Mouse (Mus musculus): ENCODE measurements around the gene Tpst2.

Gene Tpst2

DNA sequence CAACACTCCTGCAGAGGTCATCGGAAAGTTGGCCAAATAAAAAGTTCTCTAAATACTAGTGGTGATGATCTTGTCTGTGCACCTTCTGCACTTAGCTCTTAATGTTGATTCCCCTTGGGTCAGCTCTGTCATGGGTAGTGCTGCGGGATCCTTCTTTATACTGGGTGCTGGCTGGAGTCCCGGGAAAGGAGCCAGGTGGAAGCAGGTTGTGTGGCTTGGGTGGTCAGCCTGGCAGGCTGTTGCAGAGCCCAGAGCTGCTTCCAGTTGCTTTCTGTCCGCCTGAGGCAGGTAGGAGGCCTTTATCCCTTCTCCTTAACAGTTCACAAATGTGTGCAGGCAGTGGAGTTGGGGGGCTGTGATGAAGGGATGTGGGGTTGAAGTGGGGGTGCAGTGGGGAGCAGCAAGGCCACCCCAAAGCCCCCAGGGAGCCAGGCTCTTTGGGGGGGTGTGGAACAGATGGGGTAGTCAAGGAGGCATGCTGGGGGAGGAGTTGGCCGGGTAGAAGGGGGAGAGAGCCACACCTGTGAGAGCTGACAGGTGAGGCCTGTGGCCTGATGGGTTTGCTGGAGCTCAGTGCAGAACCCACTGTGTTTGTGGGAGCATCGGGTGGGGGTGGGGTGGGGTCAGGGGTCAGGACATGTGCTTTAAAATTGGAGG lies 5.8 kb downstream of the Tpst2 start:
- DNase-seq (ENCODE audit: low spot score in 2 of 2): no peak

- DNase-seq (ENCODE audit: low spot score in 2 of 2): no peak
These were observed 6.4 kb downstream of the Tpst2 start for GRCm38 (mm10) chr5:112282780-112283482.

DNA sequence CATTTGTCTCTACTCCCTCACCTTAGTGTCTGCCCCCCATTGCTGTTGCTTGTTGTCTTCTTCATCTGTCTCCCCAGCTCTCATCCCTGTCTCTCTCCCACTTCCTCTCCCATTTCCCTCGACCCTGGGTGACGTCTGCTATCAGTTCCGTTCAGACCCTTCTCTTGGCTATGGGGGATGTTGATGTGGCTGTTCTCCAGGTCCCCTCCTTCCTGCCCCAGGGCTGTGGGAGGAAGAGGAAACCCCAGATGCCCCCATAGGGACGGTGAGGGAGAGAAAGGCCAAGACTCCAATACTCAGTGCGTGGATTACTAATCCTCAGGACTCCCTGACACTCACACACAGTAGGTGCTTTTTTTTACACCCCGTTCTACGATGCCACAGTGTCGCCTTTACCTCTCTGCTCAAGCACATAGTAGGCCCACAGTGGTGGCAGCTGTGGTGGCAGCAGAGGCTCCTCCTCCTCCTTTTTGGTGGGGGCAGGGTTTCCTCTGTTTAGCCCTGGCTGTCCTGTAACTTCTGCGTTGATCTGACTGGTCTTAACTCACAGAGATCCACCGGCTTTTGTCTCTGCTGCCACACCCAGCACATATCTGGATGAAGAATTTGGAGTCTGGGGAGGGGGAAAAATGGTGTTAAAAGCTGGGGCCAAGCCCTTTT lies 7.2 kb downstream of the Tpst2 start:
- DNase-seq (ENCODE audit: low spot score in 2 of 2): no peak

GRCm38 (mm10) chr5:112284203-112284582 lies 7.7 kb downstream of the Tpst2 start:
- no peak for DNase-seq (ENCODE audit: low spot score in 2 of 2)

GRCm38 (mm10) chr5:112285548-112286085 lies 9.1 kb downstream of the Tpst2 start:
- no peak for DNase-seq (ENCODE audit: low spot score in 2 of 2)

DNA sequence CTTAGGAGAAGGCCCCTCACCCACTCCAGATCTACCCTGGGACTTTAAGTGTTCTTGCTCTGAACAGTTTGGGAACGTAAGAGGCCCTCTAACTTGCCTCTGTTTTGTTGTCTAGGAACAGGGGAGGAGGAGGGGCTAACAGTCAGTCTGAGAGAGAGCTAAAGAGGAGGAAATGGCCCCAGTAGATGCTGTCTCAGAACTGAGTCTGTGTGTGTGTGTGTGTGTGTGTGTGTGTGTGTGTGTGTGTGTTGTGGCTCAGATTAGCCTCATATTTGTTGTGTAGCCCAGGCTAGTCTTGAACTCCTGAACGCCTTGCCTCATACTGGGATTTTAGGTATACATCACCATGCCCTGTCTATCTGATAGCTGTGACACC lies 10.1 kb downstream of the Tpst2 start:
- no peak for DNase-seq (ENCODE audit: low spot score in 2 of 2)

DNA sequence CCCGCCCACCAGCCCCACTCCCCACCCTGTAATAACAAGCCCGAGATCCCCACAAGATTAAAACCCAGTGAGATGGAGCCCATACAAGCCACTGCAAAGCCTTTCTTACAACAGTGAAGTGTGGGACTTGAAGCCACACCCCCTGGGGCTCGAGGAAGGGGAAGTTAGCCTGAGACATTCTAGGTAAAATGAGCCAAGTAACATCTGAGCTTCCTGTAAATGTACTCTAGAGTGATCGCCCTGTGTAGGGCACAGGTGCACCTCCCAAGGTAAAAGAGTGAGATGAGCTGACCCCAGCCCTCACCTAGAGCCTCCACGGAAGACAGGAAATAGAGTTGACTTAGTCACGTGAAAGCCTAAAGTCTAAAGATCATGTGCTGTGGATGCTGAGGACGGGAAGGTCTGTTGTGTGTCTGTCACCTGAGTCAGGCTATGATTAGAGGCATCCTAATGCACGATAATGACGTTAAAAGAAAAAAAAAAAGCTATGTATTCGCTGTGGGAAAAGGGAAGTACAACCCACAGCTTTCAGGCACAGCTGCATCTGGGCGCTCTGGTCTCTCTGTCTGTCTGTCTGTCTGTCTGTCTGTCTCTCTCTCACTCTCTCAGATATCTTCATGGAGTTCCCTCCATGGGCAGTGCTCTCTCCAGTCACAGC lies 10.6 kb downstream of the Tpst2 start:
- no peak for DNase-seq (ENCODE audit: low spot score in 2 of 2)

DNA sequence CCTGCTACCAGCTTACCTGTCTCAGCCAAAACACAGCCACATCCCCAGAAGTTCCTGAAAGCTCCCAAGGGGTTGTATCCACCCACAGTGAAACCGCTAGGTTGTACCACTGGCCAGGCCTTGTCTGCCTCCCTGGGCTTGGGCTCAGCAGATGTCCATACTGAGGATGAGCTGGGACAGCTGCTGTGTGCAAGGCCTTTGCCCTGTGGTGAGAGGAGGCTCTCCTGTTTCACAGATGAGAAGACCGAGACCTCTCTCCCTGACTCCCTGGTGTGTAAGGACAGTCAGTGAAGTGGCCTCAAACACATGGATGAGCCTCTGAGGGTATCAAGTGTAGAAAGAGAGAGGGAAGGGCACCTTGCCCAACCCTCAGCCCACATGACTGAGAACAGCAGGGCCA lies 11.2 kb downstream of the Tpst2 start:
- no peak for DNase-seq (ENCODE audit: low spot score in 2 of 2)

DNA sequence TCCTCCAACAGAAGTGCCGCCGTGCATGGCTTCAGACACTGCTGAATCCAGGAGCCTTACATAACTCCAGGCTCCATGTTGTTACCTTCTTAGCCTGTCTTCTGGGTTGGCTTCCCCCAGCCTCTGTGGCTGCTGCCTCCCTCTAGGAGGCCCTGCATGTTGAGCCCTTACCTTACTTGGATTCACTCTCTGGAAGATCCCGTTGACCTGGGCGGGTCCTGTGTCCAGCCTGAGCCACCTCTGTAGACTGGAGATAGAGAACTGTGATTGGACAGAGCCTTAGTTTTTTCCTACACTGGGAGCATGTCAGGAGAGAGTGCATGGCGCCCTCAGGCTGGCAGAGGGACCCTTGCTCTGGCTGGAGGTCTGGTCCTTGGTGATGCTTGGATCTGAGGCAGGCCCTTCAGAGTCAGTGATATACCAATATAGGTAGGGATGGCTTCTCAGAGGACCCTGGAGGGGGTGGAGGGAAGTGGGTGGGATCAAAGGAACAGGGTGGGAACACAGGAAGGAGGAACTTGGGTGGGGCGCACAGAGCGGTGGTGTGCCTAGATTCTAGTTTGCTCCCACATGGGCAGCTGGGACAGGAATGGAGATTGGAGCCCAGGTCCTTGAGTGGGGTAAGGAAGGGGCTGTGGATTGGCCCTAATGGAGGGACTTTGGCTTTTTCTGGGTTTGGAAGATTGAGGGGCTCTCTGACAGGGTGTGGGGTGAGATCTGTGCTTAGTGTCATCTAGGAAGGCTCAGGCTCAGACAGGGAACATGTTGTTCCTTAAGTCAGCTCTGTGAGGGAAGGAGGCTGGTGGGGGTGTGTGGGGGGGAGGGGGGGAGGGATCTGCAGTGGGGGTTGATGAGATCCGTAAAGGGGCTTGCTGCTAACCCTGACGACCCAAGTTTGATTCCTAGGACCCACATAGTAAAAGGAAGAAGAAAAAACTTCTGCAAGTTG lies 12.0 kb downstream of the Tpst2 start:
- no peak for DNase-seq (ENCODE audit: low spot score in 2 of 2)

DNA sequence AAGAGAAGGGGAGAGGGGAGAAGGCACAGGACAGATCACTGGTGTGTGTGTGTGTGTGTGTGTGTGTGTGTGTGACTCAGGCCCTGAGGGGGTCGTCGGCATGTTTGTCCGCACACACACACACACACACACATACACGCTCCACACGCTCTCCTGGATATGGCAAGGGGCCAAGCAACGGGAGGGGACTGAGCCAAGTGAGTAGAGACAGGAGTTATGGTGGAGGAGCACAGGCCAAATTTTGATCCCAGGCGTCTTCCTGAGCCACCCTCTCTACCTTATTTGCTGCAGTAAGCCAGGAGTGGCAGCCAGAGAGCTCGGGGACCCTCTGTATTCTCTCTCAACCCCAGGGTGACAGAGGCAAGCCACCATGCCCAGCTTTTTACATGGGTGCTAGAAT lies 12.7 kb downstream of the Tpst2 start:
- DNase-seq (ENCODE audit: low spot score in 2 of 2): no peak

GRCm38 (mm10) chr5:112289819-112290535 lies 13.5 kb downstream of the Tpst2 start:
- DNase-seq (ENCODE audit: low spot score in 2 of 2): no peak

DNA sequence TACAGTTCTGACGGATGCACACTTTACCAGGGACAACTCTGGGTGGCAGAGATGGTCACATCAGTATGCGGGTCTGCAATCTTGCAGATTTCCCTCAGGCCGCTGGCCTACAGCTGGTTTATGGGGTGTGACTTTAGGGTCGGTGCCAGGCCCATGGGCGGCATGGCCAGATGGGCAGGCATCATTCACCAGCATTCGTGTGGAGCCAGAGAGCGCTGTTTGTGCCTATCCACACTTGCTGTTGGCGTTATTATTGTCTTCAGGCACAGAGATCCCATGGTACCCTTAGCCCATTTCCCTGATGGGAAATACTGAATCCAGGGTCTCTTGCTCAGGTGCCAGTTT lies 14.0 kb downstream of the Tpst2 start:
- DNase-seq (ENCODE audit: low spot score in 2 of 2): no peak

DNA sequence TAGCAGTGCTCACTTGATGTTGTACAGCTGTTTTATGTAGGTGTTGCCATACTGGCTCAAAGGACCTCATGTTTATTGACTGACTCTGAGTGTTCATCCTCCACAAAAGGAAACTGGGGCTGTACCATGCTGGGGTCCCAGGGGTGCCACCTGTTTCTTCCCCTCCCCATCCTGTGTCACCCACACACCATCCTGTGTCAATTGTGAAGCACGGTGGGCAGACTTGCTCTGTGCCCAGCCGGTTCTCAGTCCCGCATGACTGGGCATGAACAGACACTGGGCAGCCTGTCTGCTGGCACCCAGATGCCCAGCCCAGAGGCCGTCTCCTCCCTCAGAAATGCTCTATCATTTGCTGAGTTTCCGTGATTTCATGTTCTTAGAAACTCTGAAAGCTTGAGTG lies 15.4 kb downstream of the Tpst2 start:
- no peak for DNase-seq (ENCODE audit: low spot score in 2 of 2)

DNA sequence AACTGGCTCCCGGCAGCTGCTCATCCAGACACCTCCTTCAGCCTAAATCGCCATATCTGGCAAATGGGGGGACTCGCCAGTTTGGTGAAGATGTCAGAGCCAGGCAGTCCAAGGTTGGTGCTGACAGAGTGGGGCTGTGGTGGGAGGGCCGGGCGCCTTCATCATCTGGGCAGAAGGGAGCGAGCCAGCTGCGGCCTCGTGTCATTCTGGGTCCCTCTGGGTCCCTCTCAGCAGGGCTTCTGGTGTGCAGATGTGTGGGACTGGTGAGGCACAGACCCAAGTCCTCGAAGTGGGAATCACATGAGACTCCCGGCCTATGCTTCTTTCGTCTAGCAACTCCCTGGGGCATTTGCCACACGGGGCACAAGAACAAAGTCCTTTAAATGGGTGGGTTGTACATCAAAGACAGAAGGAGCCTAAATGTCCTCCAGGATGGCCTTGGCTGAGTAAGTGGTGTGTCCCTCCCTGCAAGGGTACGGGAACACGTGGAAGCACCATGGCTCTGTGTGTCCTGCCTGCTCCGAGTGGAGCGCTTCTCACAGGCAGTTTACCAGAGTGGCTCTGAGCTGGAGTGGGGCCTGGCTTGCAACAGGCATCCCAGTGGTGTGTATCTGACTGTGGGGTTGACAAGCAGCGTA lies 16.0 kb downstream of the Tpst2 start:
- DNase-seq (ENCODE audit: low spot score in 2 of 2): no peak

DNA sequence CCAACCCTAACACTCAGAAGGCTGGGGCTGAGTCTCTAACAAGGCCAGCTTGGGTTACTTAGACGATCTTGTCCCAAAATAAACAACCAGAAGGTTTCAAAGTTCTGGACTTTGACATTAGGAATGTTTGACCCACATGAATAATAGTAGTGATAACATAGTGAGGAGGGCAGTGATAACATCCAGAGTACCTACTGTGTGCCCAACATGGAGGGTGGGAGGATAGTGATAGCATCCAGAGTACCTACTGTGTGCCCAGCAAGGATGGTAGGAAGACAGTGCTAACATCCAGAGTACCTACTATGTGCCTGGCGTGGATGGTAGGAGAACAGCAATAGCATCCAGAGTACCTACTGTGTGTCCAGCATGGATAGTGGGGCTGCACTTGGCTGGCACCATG lies 17.3 kb downstream of the Tpst2 start:
- no peak for DNase-seq (ENCODE audit: low spot score in 2 of 2)

DNA sequence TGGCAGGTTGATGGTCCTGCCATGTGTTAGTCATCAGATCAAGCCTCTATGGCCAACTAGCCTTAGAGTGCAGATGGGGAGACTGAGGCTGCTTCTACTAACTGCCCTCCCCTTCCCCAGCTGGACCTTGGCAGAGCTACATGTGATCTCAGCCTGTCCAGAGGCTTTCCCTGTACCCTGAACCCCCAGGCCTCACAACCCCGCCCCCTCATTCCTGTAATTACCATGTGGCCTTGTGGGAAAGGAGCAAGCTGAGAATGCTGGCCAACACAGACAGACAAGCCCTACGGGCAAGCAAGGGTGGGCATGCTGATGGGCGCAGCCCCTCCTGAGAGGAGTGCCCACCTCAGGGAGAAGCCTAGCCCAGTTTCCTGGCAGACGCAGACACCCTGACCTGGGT lies 18.2 kb downstream of the Tpst2 start:
- DNase-seq (ENCODE audit: low spot score in 2 of 2): no peak

- DNase-seq (ENCODE audit: low spot score in 2 of 2): no peak
These were observed 18.7 kb downstream of the Tpst2 start for GRCm38 (mm10) chr5:112295162-112295561.

DNA sequence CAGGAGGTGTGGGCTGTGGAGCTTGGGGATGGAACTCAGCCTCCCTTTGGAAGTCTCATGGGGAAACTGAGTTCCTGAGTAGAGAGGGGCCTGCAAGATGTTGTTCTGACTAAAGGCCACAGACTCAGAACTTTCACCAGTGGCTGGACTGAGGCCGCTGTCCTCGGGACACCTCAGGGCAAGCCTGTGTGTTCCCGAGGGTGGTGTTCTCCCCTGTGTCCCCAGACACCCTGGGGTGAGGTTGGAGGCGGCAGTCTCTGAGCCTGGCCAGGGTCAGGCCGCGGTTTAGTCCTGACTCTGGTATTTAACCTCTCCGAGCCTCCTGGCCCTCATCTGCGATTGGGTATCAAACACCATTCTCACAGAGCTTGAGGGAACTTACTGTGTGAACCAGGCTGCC lies 19.1 kb downstream of the Tpst2 start:
- no peak for DNase-seq (ENCODE audit: low spot score in 2 of 2)

GRCm38 (mm10) chr5:112296404-112297181 lies 20.1 kb downstream of the Tpst2 start:
- DNase-seq (ENCODE audit: low spot score in 2 of 2): no peak

- DNase-seq (ENCODE audit: low spot score in 2 of 2): no peak
These were observed 20.8 kb downstream of the Tpst2 start for GRCm38 (mm10) chr5:112297257-112297656.
